Mouse (Mus musculus): Measurements from ENCODE around the gene G3bp1. TPM values are rescaled to one million over a fixed set of nuclear protein-coding genes. Genes with fewer than 3 reads are reported as not detected.

G3bp1 gene
- polyA plus RNA-seq, 1 experiment from 2014 or later, result 103 TPM

GRCm38 (mm10) chr11:55485443-55485842 lies 16.0 kb downstream of the G3bp1 start:
- no peaks in the 10 kb centered on the region for H3K27me3 ChIP-seq (ENCODE audit: control insufficient read depth, insufficient read depth, low read length)
- peaks cover 89% of the 10 kb centered on the region for H3K36me3 ChIP-seq (ENCODE audit: control insufficient read depth, insufficient read depth, low read length)
- H3K9ac ChIP-seq (ENCODE audit: low read length), result no peak overlapping the region
- H3K4me1 ChIP-seq (ENCODE audit: control insufficient read depth in 2 of 2, insufficient read depth in 2 of 2, low read length in 2 of 2), result peaks cover 6 to 31% of the 10 kb centered on the region in 2 experiments
- 96% methylated on average over 7 of the region's 7 CpGs for WGBS
- no peak for ATAC-seq (ENCODE audit: insufficient number of reproducible peaks, insufficient read depth, low FRiP score, low read depth)
- H3K4me2 ChIP-seq (ENCODE audit: low read length), result no peak overlapping the region
- H3K4me3 ChIP-seq (ENCODE audit: control insufficient read depth in 1 of 2, insufficient read depth in 1 of 2, low read depth in 1 of 2, low read length in 2 of 2), result no peak overlapping the region
- no peaks in the 10 kb centered on the region for H3K9me3 ChIP-seq (ENCODE audit: control insufficient read depth, low read length)
- no peak overlapping the region for H3K27ac ChIP-seq (replicated peaks in 1 of 2; ENCODE audit: control insufficient read depth in 1 of 2, insufficient read depth in 1 of 2, low read depth in 2 of 2, low read length in 2 of 2)

- Histone ChIP-seq H3K27me3 (ENCODE audit: control insufficient read depth, insufficient read depth, low read length) (no peaks in the 10 kb centered on the region), H3K4me1 (ENCODE audit: control insufficient read depth in 2 of 2, insufficient read depth in 2 of 2, low read length in 2 of 2) (no peaks in the 10 kb centered on the region), H3K36me3 (ENCODE audit: control insufficient read depth, insufficient read depth, low read length) (peaks cover 99% of the 10 kb centered on the region), H3K27ac (replicated peaks in 1 of 2; ENCODE audit: control insufficient read depth in 1 of 2, insufficient read depth in 1 of 2, low read depth in 2 of 2, low read length in 2 of 2) (no peak overlapping the region), H3K9ac (ENCODE audit: low read length) (no peak overlapping the region), H3K9me3 (ENCODE audit: control insufficient read depth, low read length) (no peaks in the 10 kb centered on the region), H3K4me2 (ENCODE audit: low read length) (no peak overlapping the region), H3K4me3 (ENCODE audit: control insufficient read depth in 1 of 2, insufficient read depth in 1 of 2, low read depth in 1 of 2, low read length in 2 of 2) (no peak overlapping the region)
- no peak for ATAC-seq (ENCODE audit: insufficient number of reproducible peaks, insufficient read depth, low FRiP score, low read depth)
- 77% methylated on average over 6 of the region's 6 CpGs for WGBS
These were observed 26.7 kb downstream of the G3bp1 start for GRCm38 (mm10) chr11:55496158-55496557.

GRCm38 (mm10) chr11:55497885-55498284 lies 28.4 kb downstream of the G3bp1 start:
- no peak for ATAC-seq (ENCODE audit: insufficient number of reproducible peaks, insufficient read depth, low FRiP score, low read depth)
- 34% methylated on average over 5 of the region's 5 CpGs for WGBS
- Histone ChIP-seq H3K27ac (replicated peaks in 1 of 2; ENCODE audit: control insufficient read depth in 1 of 2, insufficient read depth in 1 of 2, low read depth in 2 of 2, low read length in 2 of 2) (no peak overlapping the region), H3K9me3 (ENCODE audit: control insufficient read depth, low read length) (no peaks in the 10 kb centered on the region), H3K27me3 (ENCODE audit: control insufficient read depth, insufficient read depth, low read length) (no peaks in the 10 kb centered on the region), H3K36me3 (ENCODE audit: control insufficient read depth, insufficient read depth, low read length) (peaks cover 99% of the 10 kb centered on the region), H3K4me2 (ENCODE audit: low read length) (no peak overlapping the region), H3K9ac (ENCODE audit: low read length) (no peak overlapping the region), H3K4me3 (ENCODE audit: control insufficient read depth in 1 of 2, insufficient read depth in 1 of 2, low read depth in 1 of 2, low read length in 2 of 2) (no peak overlapping the region), H3K4me1 (ENCODE audit: control insufficient read depth in 2 of 2, insufficient read depth in 2 of 2, low read length in 2 of 2) (no peaks in the 10 kb centered on the region)

- H3K27me3 ChIP-seq (ENCODE audit: control insufficient read depth, insufficient read depth, low read length), result no peaks in the 10 kb centered on the region
- H3K4me1 ChIP-seq (ENCODE audit: control insufficient read depth in 2 of 2, insufficient read depth in 2 of 2, low read length in 2 of 2), result no peaks in the 10 kb centered on the region
- H3K4me3 ChIP-seq (ENCODE audit: control insufficient read depth in 1 of 2, insufficient read depth in 1 of 2, low read depth in 1 of 2, low read length in 2 of 2), result no peak overlapping the region
- no peak overlapping the region for H3K9ac ChIP-seq (ENCODE audit: low read length)
- no peak for ATAC-seq (ENCODE audit: insufficient number of reproducible peaks, insufficient read depth, low FRiP score, low read depth)
- no peaks in the 10 kb centered on the region for H3K9me3 ChIP-seq (ENCODE audit: control insufficient read depth, low read length)
- no peak overlapping the region for H3K27ac ChIP-seq (replicated peaks in 1 of 2; ENCODE audit: control insufficient read depth in 1 of 2, insufficient read depth in 1 of 2, low read depth in 2 of 2, low read length in 2 of 2)
- H3K36me3 ChIP-seq (ENCODE audit: control insufficient read depth, insufficient read depth, low read length), result peaks cover 59% of the 10 kb centered on the region
- 79% methylated on average over 8 of the region's 8 CpGs for WGBS
- H3K4me2 ChIP-seq (ENCODE audit: low read length), result no peak overlapping the region
These were observed 32.6 kb downstream of the G3bp1 start for GRCm38 (mm10) chr11:55501955-55502531.

GRCm38 (mm10) chr11:55502886-55503285 lies 33.4 kb downstream of the G3bp1 start:
- no peak overlapping the region for H3K4me2 ChIP-seq (ENCODE audit: low read length)

GRCm38 (mm10) chr11:55505485-55505884 lies 36.0 kb downstream of the G3bp1 start:
- H3K27ac ChIP-seq (replicated peaks in 1 of 2; ENCODE audit: control insufficient read depth in 1 of 2, insufficient read depth in 1 of 2, low read depth in 2 of 2, low read length in 2 of 2), result no peak overlapping the region
- WGBS, result 78% methylated on average over 3 of the region's 3 CpGs
- H3K4me2 ChIP-seq (ENCODE audit: low read length), result no peak overlapping the region
- no peaks in the 10 kb centered on the region for H3K27me3 ChIP-seq (ENCODE audit: control insufficient read depth, insufficient read depth, low read length)
- no peak overlapping the region for H3K4me3 ChIP-seq (ENCODE audit: control insufficient read depth in 1 of 2, insufficient read depth in 1 of 2, low read depth in 1 of 2, low read length in 2 of 2)
- no peak overlapping the region for H3K9ac ChIP-seq (ENCODE audit: low read length)
- no peaks in the 10 kb centered on the region for H3K4me1 ChIP-seq (ENCODE audit: control insufficient read depth in 2 of 2, insufficient read depth in 2 of 2, low read length in 2 of 2)
- no peaks in the 10 kb centered on the region for H3K9me3 ChIP-seq (ENCODE audit: control insufficient read depth, low read length)
- H3K36me3 ChIP-seq (ENCODE audit: control insufficient read depth, insufficient read depth, low read length), result peaks cover 26% of the 10 kb centered on the region
- ATAC-seq (ENCODE audit: insufficient number of reproducible peaks, insufficient read depth, low FRiP score, low read depth), result no peak

More at GRCm38 (mm10) chr11:55502886-55503285, 33.4 kb downstream of the G3bp1 start:
- Histone ChIP-seq H3K9ac (ENCODE audit: low read length) (no peak overlapping the region), H3K27me3 (ENCODE audit: control insufficient read depth, insufficient read depth, low read length) (no peaks in the 10 kb centered on the region), H3K4me3 (ENCODE audit: control insufficient read depth in 1 of 2, insufficient read depth in 1 of 2, low read depth in 1 of 2, low read length in 2 of 2) (no peak overlapping the region), H3K27ac (replicated peaks in 1 of 2; ENCODE audit: control insufficient read depth in 1 of 2, insufficient read depth in 1 of 2, low read depth in 2 of 2, low read length in 2 of 2) (no peak overlapping the region), H3K9me3 (ENCODE audit: control insufficient read depth, low read length) (no peaks in the 10 kb centered on the region), H3K4me1 (ENCODE audit: control insufficient read depth in 2 of 2, insufficient read depth in 2 of 2, low read length in 2 of 2) (no peaks in the 10 kb centered on the region), H3K36me3 (ENCODE audit: control insufficient read depth, insufficient read depth, low read length) (peaks cover 51% of the 10 kb centered on the region)
- WGBS, result 76% methylated on average over 5 of the region's 5 CpGs
- no peak for ATAC-seq (ENCODE audit: insufficient number of reproducible peaks, insufficient read depth, low FRiP score, low read depth)

GRCm38 (mm10) chr11:55511374-55511773 lies 41.9 kb downstream of the G3bp1 start:
- H3K9me3 ChIP-seq (ENCODE audit: control insufficient read depth, low read length), result no peaks in the 10 kb centered on the region
- H3K4me2 ChIP-seq (ENCODE audit: low read length), result no peak overlapping the region
- no peak overlapping the region for H3K27ac ChIP-seq (replicated peaks in 1 of 2; ENCODE audit: control insufficient read depth in 1 of 2, insufficient read depth in 1 of 2, low read depth in 2 of 2, low read length in 2 of 2)
- no peak overlapping the region for H3K9ac ChIP-seq (ENCODE audit: low read length)
- 55% methylated on average over 5 of the region's 5 CpGs for WGBS
- H3K4me3 ChIP-seq (ENCODE audit: control insufficient read depth in 1 of 2, insufficient read depth in 1 of 2, low read depth in 1 of 2, low read length in 2 of 2), result no peak overlapping the region
- H3K4me1 ChIP-seq (ENCODE audit: control insufficient read depth in 2 of 2, insufficient read depth in 2 of 2, low read length in 2 of 2), result no peaks in the 10 kb centered on the region
- ATAC-seq (ENCODE audit: insufficient number of reproducible peaks, insufficient read depth, low FRiP score, low read depth), result no peak
- H3K27me3 ChIP-seq (ENCODE audit: control insufficient read depth, insufficient read depth, low read length), result no peaks in the 10 kb centered on the region
- H3K36me3 ChIP-seq (ENCODE audit: control insufficient read depth, insufficient read depth, low read length), result no peaks in the 10 kb centered on the region

- Histone ChIP-seq H3K4me2 (ENCODE audit: low read length) (no peak overlapping the region), H3K4me1 (ENCODE audit: control insufficient read depth in 2 of 2, insufficient read depth in 2 of 2, low read length in 2 of 2) (peaks cover 0 to 2% of the 10 kb centered on the region in 2 experiments; a peak in 1 of 4 replicates), H3K4me3 (ENCODE audit: control insufficient read depth in 1 of 2, insufficient read depth in 1 of 2, low read depth in 1 of 2, low read length in 2 of 2) (no peak overlapping the region), H3K36me3 (ENCODE audit: control insufficient read depth, insufficient read depth, low read length) (no peaks in the 10 kb centered on the region), H3K27me3 (ENCODE audit: control insufficient read depth, insufficient read depth, low read length) (no peaks in the 10 kb centered on the region), H3K9me3 (ENCODE audit: control insufficient read depth, low read length) (no peaks in the 10 kb centered on the region), H3K9ac (ENCODE audit: low read length) (no peak overlapping the region), H3K27ac (replicated peaks in 1 of 2; ENCODE audit: control insufficient read depth in 1 of 2, insufficient read depth in 1 of 2, low read depth in 2 of 2, low read length in 2 of 2) (no peak overlapping the region)
- ATAC-seq (ENCODE audit: insufficient number of reproducible peaks, insufficient read depth, low FRiP score, low read depth), result no peak
- WGBS, result 66% methylated on average over 5 of the region's 5 CpGs
These were observed 48.2 kb downstream of the G3bp1 start for GRCm38 (mm10) chr11:55517666-55518065.

All from heart, embryonic 14.5 days (tissue).